Mouse (Mus musculus) MEL (cell line): ENCODE data around the gene Glt8d2.
A peak's percentile ranks its signal among the peaks of the same experiment; 100 is the strongest.

ENCODE experiments used
- CHD2 ChIP-seq: IDR thresholded peaks from 2 replicates; pipeline ENCODE4 v1.6.1; 2011; ENCODE audit warnings: low read length, improper control_type of control experiment
- CTCF ChIP-seq, 3 experiments: IDR thresholded peaks in 2 of 3; conservative IDR thresholded peaks in 1 of 3; 2 replicates each; pipeline ENCODE4 v1.5.1; 2011 to 2012; ENCODE audit warnings: low read length in 3 of 3, low read depth in 2 of 3, mild to moderate bottlenecking in 2 of 3, improper control_type of control experiment in 1 of 3, inconsistent platforms in 1 of 3, mixed read lengths in 1 of 3, moderate library complexity in 1 of 3; ENCODE audit not compliant: control insufficient read depth in 1 of 3, insufficient read depth in 1 of 3, poor library complexity in 1 of 3, severe bottlenecking in 1 of 3
- E2F4 ChIP-seq: IDR thresholded peaks from 2 replicates; pipeline ENCODE4 v1.6.1; 2011; ENCODE audit warnings: low read depth, low read length, improper control_type of control experiment, borderline replicate concordance
- EP300 ChIP-seq, 2 experiments: IDR thresholded peaks; 2 replicates each; pipeline ENCODE4 v1.6.1; 2011; ENCODE audit warnings: improper control_type of control experiment in 2 of 2, low read length in 2 of 2, low read depth in 1 of 2, mild to moderate bottlenecking in 1 of 2
- MAFK ChIP-seq: IDR thresholded peaks from 2 replicates; pipeline ENCODE4 v1.6.1; 2011; ENCODE audit warnings: low read depth, mild to moderate bottlenecking, low read length, improper control_type of control experiment, borderline replicate concordance
- MAX ChIP-seq: IDR thresholded peaks from 2 replicates; pipeline ENCODE4 v1.6.1; 2011; ENCODE audit warnings: low read length, improper control_type of control experiment
- POLR2A ChIP-seq, 2 experiments: IDR thresholded peaks; 2 replicates each; pipeline ENCODE4 v1.6.1; 2011 to 2012; ENCODE audit warnings: low read length in 2 of 2, mild to moderate bottlenecking in 2 of 2, control low read depth in 1 of 2, improper control_type of control experiment in 1 of 2, low read depth in 1 of 2, moderate library complexity in 1 of 2; ENCODE audit not compliant: control insufficient read depth in 1 of 2, insufficient read depth in 1 of 2, poor library complexity in 1 of 2
- ZNF384 ChIP-seq: IDR thresholded peaks from 2 replicates; pipeline ENCODE4 v1.6.1; 2012; ENCODE audit warnings: low read depth, mild to moderate bottlenecking, inconsistent platforms, low read length, improper control_type of control experiment

DNA sequence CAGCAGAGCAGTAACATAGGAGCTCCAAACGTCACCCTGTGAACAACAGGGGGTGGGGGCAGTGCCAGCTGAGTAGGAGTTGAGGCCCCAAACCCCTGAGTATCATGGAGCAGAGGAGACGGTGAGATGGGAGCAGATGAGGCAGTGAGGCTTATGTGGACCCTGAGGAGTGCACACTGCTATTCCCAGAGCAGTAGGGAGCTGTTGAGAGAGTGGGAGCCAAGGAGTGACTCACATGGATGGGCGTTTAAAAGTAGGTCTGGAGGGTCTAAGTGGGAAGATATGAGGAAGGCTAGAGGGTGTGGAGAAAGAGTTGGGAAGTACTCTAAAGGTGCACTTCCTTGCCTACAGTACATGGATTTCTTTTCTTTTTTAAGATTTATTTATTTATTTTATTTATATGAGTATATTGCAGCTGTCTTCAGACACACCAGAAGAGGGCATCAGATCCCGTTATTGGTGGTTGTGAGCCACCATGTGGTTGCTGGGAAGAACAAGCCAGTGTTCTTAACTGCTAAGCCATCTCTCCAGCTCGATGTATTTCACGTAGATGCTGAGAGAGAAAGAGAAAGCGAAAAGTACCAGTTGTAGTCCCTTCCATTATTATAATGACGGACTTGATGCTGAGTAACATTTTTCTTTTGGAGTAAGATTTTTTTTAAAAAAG lies 51.3 kb downstream of the Glt8d2 start:
- no peak for TF ChIP-seq EP300 (IDR thresholded peaks at IDR 0.05; ENCODE audit: low read depth in 1 of 2, low read length in 2 of 2)
- peak in 1 of 3 experiments; percentile 4; a peak in 1 of 6 replicates for TF ChIP-seq CTCF (IDR thresholded peaks at IDR 0.05 in 2 of 3, conservative IDR thresholded peaks at IDR 0.05 in 1 of 3; ENCODE audit: control insufficient read depth in 1 of 3, insufficient read depth in 1 of 3, low read depth in 2 of 3, low read length in 3 of 3, poor library complexity in 1 of 3, severe bottlenecking in 1 of 3)
- no peak for TF ChIP-seq MAFK
- TF ChIP-seq CHD2: no peak
- no peak for TF ChIP-seq POLR2A (IDR thresholded peaks at IDR 0.05; ENCODE audit: control insufficient read depth in 1 of 2, insufficient read depth in 1 of 2, low read depth in 1 of 2, low read length in 2 of 2, poor library complexity in 1 of 2)
- TF ChIP-seq MAX: no peak
- TF ChIP-seq ZNF384: no peak
- no peak for TF ChIP-seq E2F4
